Mouse (Mus musculus) ES-E14 (cell line): ENCODE measurements at regions not wholly inside any gene's neighbourhood (a gene's known extent, or its start where the extent isn't known, plus 50 kb on each side); places are given as distances from the start of the nearest gene placed in this dataset.

ENCODE experiments used
- CHD2 ChIP-seq: IDR thresholded peaks from 2 replicates; pipeline ENCODE4 v1.6.1; 2014; ENCODE audit warnings: mild to moderate bottlenecking, low read depth, low read length, inconsistent platforms
- HCFC1 ChIP-seq: IDR thresholded peaks from 2 replicates; pipeline ENCODE4 v1.6.1; 2012; ENCODE audit warnings: low read length, inconsistent platforms, borderline replicate concordance; ENCODE audit not compliant: insufficient read depth
- MAFK ChIP-seq: IDR thresholded peaks from 2 replicates; pipeline ENCODE4 v1.6.1; 2014; ENCODE audit warnings: mild to moderate bottlenecking, low read depth, low read length, inconsistent platforms; ENCODE audit not compliant: insufficient read depth
- ZC3H11A ChIP-seq: IDR thresholded peaks from 2 replicates; pipeline ENCODE4 v1.6.1; 2012; ENCODE audit warnings: low read depth, mild to moderate bottlenecking, inconsistent platforms, low read length, borderline replicate concordance
- ZNF384 ChIP-seq: IDR thresholded peaks from 2 replicates; pipeline ENCODE4 v1.6.1; 2012; ENCODE audit warnings: low read depth, low read length, inconsistent platforms

DNA sequence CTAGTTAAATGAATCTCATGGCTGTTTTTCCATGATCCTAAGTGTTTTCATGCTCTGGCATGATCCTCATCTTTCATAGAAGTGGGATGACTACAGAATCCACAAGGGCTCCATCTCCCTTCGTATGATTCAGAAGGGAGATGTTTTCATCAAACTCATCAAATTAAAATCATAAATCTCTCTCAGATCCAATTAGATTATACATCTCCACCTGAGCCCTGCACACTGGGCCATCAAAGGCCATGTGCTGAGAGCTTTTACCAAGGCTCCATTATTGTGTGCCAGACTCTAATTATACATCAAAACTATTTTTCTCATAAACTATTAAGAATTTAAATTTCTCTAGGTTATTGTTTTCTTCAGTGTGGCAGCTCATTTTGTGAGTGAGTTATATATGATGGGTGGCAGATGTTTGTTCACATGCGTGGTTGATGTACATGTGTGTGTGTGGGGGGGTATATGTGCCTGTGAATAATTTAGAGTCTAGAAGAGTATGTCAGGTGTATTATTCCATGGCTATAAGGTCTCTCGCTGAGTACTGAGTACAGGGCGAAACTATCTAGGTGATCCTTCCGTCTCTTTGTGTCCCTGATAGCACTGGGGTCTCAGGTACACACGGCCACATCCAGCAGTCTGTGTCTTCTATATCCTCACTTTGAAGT is 278.4 kb downstream of the Fat4 start:
- TF ChIP-seq MAFK (no peak), HCFC1 (no peak), ZC3H11A (no peak), ZNF384 (no peak), CHD2 (no peak)
